Mouse (Mus musculus) heart, postnatal 14 days (tissue): Measurements from ENCODE around the gene Rhob. TPM values are rescaled to one million over a fixed set of nuclear protein-coding genes. Genes with fewer than 3 reads are reported as not detected.
"Not testable (repeated sequence)": the region's sequence is repeated elsewhere in the genome, so short reads cannot be mapped to it uniquely, and the experiment has no call there.

ENCODE experiments used
- DNase-seq, 2 experiments: peaks; one replicate each; pipeline ENCODE4 v3.0.0; 2021 to 2022
- intact Hi-C: fragments of 180-260 bp; cut with DNase I; formaldehyde crosslinking; loops from one replicate; pipeline ENCODE4 v1.15.1; 2025
- total RNA-seq, 2 experiments: library from RNA; stranded (reverse); gene quantifications; 2 replicates each; pipeline ENCODE4 v1.2.3; 2021

The Rhob gene
- total RNA-seq, 2 experiments from 2014 or later, result 220 to 235 TPM

DNA sequence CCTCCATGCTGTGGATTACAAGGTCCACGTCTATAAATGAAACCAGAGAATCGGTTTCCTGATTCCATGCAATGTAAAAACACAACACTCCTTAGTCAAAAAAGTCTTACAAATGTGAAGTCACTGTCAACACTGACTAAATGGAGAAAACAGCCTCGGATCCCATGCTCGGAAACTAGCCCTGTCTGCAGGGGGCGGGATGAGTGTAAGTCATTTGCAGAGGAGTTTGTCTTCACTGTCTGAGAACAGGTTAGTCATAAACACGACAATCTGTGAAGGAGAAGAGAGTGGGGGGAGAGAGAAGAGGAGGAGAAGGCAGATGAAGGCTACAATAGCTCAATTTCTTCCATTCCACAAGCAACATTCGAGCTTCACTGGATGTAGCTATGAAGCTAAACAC lies 14.6 kb downstream of the Rhob start:
- no peak for DNase-seq
- intact Hi-C loops, result no loop called here

DNA sequence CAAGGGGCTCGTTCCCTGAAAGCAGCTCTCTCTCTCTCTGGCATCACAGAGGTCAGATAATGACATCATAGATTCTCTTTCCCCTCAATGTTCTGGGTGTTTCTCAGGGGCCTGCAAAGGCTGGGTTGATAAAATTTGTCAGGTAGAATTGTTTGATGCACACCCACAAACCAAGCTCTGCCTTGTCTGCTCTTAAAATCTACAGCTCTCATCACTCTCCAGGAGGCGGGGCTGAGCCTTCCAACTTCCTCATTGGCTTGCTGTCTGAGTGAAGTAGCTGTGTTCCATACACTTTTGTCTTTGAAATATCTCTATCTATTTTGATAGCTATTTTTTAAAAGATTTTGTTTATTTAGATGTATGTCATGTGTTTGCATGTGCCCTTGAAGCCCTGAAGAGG lies 17.6 kb downstream of the Rhob start:
- intact Hi-C loops, result no loop called here
- DNase-seq, result no peak

DNA sequence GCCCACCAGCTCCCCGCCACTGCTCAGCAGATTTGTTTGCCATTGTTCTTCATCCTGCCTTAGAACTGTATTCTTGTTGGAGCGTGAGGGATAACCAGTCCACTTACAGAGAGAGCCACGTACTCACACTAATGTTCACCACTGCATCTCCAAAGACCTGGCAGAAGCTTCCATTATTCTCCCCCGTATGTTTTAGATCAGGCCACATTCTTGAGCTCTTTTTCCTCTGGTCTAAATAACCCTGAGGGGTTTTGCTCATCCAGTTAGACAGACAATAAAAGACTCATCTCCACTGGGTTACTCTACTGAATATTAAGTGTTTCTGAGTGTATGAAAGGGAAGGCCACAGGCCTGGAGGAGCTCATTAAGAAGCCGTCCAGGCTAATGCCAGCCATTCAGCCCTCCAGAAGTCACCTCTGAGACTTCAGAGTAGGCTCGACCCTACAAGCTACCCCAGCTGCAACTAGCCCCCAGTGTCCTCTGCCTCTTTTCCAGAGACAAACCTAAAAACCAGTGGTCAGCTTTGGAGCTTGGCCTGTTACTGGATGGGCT lies 24.9 kb downstream of the Rhob start:
- intact Hi-C loops, result no loop called here
- DNase-seq, result no peak

DNA sequence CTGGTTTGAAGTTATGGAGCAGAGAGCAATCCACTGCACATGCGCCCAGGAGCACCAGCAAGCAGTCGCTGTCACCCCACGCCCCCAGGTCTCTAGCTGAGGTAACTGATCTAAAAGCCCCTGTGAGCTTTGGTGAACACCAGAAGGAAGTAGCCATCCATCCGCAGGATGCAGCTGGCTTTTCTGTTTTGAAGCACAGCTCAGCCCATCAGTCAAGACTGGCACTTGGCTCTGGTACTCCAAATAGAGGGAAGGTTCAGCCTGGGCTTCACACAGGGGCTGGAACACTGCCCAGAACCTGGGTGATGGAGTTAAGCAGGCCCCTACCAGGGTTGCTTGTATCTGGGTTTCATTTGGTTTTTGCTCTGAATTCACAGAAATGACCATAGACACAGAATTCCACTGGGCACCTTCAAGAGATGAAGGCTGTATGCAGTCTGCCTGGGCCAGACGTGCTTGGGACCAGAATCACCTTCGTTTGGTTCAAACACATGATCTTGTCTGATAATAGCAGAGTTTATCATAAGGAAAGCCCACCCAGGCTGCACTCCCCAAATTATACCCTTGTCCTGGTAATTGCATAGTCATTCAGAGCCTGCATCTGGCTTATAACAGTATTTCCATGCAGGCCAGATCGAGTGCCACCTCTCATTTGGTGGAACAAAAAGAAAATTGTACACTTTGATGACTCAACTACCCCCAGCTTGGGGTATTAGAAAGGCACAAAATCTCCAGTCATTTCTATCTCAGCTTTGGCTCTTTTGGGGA lies 27.0 kb downstream of the Rhob start:
- peak in 1 of 2 experiments; percentile 32 for DNase-seq

DNA sequence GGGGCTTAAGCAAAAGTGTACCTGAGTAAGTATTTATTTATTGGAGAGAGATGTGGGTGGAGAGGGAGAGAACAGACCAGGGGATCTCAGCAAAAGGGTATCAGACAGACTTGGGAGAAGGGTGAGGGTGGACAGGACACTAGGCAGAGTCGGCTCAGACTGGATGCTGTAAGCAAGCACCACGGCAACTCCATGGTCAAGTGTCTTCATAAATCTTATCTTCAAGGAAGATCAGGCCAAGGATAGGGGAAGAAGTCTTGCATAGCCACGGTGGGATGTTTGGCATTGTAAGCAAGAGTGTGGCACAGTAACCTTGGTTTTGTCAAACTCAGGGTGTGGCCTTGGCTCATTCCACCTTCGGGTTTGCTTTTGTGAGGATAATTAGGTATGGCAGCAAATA lies 27.8 kb downstream of the Rhob start:
- intact Hi-C loops, result no loop called here
- no peak for DNase-seq

More for the DNA sequence above, 27.0 kb downstream of the Rhob start:
- intact Hi-C loops, result no loop called here

DNA sequence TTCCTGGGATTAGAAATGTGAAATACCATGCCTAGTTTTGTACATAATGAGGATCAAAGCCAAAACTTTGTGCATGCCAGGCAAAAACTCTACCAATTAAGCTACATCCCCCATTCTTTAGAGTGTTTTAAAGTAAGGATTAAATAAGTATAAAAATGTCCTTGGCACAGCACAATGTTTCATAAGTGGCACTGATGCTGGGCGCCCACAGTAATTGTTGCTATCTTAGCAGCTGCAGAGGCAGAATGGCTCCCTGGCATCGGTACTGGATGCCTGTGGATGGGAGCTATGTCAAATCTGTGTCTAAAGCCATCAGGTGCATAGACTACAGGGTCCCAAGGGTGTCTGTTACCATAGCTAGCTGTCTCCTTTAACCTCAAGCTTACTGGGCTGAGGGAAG lies 28.8 kb downstream of the Rhob start:
- no peak for DNase-seq
- intact Hi-C loops, result no loop called here

DNA sequence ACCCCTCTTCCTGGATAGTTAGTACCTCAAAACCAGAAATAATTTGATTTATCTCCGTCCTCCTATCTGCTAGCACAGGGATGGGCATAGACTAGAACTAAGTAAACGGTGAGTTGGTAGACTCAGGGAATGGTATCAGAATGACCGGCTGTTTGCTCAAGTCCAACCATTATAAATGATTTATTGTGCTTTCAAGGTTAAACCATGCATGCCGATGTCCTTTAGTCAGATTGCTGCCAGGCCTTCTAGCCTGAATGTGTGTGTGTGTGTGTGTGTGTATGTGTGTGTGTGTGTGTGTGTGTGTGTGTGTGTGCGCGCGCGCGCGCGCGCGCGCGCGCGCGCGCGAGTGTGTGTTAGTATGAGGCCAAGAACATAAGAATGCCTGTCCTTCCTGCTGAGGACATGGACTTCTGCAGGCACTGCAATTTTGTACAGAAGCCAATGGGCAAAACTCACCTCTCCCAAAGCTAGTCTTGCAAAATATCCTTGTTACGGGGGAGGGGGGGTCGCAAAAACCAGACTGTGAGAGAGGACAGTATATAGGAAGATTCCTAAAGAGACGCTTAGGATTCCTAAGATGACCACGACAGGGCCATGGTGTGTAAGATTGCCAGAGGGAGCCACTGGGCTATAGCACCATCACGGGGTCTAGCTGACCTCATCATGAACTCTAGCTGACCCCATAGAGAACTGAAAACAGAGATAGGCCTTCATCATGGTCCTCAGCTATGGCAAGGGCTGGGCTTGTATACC lies 29.9 kb downstream of the Rhob start:
- no peak for DNase-seq
- intact Hi-C loops, result no loop called here

DNA sequence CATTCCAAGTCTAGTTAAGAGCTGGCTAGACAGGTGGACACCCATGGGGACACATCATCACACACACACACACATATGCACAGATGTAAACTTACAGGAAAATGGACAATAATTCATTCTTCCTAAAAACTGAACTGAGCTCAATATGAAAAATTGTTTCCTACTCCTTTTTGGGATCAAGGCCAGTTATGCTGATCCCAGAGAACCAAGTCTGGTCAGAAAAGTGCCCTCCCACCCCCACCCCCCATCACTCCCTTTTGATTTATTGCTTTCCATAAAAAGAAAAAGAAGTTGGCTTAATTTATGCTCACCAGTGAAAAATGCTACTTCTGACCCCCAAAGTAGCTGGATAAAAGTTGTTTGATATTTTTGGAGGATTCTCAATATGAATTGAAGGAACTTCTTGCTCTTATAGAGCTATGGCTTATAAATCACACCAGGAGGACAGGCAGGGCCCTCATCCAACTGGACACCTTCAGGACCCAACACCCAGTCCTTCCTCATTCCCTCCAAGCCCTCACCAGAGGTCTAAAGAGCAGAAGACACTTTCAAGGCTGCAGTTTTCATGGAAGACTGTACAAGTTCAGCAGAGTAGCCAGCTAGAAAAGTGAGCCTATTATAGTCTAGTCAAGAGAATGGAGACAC lies 31.5 kb downstream of the Rhob start:
- intact Hi-C loops, result no loop called here

DNA sequence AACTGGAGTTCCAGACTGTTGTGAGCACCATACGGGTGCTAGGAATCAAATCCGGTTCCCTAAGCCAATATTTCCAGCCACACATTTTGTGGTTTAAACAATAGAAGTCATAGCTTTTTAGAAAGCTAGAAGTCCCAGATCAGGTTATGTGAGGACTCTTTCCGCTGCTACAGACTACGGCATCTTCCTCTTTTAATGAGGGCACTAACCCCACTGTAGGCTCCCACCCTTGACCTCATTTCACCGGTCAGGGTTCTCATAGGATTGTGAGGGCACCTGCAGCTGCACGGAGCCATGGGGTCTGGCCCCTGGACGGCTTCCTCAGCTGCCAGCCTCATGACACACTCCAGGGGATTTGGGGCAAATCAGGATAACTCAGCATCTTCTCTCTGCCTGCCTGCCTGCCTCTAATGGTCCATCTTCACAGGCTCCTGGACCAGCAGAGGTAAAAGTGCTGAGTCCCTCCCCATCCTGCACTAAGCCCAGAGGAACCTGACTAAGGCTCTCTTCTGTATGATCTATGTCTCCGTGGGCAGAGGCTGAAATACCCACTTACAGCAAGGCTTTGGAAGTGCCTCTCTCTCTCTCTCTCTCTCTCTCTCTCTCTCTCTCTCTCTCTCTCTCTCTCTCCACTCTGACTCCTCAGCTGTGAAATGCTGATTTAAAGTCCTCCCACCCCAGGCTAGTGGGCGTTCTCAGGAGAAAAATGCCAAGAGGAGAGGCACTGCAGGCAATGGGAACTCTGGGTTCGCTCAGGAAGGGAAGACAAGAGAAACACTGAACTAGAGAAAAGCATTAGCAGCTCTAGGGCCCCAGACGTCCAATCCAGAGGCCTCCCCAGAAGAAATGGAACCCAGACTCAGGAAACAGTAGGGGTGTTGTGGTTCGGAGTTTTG lies 32.5 kb downstream of the Rhob start:
- DNase-seq, result no peak
- intact Hi-C loops, result no loop called here

More for the DNA sequence above, 31.5 kb downstream of the Rhob start:
- no peak for DNase-seq

DNA sequence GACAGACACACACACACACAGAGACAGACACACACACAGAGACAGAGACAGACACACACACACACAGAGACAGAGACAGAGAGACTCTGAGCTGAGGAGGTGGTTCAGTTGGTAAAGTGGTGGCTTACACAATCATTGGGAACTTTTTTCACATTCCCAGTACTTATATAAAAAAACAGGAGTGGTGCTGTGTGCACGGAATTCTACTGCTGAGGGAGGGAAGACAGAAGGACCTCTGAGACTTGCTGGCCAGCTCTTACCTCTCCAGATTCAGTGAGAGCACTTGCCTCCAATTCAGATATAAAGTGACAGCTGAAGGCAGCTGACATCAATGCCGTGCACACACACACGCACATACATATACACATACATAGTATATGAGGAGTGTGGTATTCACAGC lies 34.1 kb downstream of the Rhob start:
- intact Hi-C loops, result no loop called here
- DNase-seq, result no peak

DNA sequence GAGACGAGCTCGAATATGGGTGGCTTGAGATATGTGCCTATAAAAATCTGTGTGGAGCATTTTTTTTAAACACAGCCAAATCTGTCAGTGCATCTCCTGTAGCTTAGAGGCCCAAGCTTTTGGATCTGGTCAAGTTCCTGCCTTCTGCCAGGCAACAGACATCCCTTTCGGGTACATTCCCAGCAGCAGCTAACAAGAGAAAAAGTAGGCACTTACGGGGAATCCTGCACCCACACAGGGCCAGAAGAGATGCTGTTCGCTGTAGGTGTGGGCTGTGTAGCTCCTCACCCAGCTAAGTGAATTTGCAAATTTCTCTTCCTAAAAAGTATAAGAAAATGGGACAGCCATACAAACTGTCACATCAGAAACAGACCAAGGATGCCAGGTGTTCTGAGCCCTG lies 34.8 kb downstream of the Rhob start:
- intact Hi-C loops, result no loop called here
- no peak for DNase-seq

DNA sequence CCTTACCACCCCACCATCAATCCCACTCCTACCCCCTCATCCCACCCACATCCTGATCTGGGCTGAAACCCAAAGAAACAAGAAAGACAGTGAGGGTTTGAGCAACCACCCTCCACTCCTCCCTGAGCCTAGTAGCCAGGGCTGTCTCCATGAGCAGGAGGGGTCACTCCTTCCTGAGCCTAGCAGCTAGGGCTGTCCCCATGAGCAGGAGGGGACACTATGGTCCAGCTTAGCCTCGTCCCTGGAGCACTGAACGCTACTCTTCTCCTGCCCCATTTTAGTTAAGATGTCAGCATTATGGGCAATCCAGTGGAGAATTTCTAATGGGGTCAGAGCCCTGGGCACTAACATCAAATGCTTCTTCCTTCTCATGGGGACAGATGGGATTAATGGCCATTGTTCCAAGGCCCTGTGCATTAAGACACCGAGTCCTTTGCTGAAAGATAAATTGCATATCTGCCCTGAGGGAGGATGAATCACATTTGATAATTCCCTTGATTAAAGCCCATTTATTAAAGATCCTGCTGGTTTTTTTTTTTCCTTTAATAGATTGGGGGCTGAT lies 36.1 kb downstream of the Rhob start:
- intact Hi-C loops, result no loop called here
- no peak for DNase-seq

DNA sequence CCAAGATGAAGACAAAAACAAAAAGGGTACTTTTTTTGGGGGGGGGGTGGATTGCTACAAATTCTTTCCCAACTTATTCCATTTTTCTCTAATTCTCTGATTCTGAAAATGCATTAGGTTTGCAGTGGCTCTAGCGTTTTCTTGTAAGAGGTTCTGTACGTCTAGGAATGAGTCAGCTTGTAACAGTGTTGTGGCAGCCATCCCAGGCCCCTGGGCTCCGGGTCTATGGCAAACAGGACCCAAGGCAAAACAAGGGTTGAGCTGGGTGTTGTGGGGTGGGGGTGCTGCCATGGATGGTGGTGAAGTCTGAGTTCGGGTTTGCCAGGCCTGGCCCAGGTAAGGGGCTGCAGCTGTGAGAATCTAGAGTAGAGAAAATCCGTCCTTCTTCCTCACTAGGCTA lies 37.3 kb downstream of the Rhob start:
- intact Hi-C loops, result no loop called here
- no peak for DNase-seq

DNA sequence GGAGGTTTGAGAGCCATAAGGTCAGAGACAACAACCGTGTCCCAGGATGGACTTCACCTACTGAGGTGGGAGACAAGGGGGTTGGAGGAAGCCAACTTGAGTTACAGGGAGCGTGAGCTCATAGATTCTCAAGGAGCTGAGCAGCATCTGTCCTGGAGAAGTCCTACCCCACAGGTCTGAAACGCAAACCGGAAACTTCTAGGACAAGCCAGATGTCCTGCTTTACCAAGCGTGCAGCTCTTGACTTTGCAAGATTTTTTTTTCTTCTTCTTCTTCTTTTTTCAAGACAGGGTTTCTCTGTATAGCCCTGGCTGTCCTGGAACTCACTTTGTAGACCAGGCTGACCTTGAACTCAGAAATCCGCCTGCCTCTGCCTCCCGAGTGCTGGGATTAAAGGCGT lies 38.2 kb downstream of the Rhob start:
- intact Hi-C loops, DNase-seq: not testable (repeated sequence)

DNA sequence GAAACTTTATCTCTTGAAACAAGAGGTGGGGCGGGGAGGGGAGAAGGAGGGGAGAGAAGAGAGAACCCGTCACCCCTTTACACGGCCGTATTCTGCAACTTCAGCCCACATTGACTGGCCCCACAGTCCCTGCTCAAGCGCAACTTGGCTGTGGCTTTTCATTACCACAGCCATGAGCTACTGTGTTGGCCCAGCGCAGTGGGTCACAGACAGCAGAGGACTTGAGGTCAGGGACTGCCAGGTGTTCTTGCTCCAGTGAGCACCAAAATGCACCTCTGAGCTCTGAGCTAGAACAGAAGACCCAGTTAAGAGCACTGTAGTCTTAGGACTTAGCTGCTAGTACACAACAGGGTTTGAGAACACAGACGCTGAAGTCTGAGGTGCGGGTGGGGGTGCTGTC lies 41.4 kb downstream of the Rhob start:
- intact Hi-C loops, result no loop called here
- DNase-seq, result no peak

DNA sequence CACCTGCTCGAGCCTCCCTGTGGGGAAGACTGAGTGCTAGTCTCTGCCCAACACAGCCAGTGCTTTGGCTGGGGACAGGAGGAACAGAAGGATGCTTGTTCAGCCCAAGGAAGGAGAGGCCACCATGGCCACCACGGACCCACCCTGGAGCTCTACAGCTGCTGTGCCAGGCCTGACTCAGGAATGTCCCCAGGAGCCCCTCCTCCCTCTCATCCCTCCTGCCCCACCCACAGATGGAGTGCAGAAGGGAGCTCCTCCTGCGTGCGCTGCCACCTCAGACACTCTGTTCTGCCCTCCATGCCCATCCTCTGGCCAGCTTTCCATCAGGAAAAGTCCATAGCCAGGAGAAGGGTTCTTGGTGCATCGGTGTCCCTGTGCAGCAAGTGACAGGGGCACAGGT lies 42.8 kb downstream of the Rhob start:
- no peak for DNase-seq
- intact Hi-C loops, result no loop called here

DNA sequence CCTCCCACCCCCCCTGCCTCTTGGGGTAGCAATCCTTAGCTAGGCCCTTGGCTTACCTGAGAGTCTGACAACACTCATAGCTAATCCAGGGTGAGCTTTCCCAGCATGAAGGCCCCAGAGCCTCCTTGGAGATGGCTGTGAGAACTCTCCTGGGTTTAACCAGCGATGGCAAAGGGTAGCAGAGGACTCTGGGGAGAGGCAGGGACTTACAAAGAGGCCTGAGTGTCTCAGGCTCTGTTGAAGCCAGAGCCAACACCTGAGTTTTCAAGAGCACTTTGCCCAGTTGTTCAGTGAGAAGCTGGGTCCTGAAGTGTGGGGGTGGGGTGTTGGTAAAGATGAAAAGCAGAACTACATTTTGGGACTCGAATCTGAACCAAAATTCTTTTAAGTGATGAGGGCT lies 44.8 kb downstream of the Rhob start:
- DNase-seq, result no peak
- intact Hi-C loops, result no loop called here

DNA sequence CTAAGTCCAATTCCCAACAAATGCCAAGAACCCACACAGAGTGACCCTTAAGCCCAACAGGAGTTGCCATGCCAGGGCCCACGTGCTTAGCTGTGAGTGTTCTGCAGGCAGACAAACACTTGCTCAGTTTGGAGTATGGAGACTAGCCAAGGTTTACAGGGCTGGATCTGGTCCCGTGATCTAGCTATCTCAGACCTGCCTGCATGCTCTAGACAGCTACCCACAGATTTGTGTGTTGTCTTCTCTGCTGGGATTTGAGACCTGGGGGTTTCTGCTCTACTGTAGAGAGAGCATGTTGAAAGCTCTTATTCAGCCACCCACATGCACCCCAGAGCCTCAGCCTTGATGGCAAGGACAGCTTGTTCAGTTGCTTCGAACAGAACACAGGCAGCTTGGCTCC lies 45.3 kb downstream of the Rhob start:
- intact Hi-C loops, result no loop called here
- peak; percentile 54 to 58 for DNase-seq

DNA sequence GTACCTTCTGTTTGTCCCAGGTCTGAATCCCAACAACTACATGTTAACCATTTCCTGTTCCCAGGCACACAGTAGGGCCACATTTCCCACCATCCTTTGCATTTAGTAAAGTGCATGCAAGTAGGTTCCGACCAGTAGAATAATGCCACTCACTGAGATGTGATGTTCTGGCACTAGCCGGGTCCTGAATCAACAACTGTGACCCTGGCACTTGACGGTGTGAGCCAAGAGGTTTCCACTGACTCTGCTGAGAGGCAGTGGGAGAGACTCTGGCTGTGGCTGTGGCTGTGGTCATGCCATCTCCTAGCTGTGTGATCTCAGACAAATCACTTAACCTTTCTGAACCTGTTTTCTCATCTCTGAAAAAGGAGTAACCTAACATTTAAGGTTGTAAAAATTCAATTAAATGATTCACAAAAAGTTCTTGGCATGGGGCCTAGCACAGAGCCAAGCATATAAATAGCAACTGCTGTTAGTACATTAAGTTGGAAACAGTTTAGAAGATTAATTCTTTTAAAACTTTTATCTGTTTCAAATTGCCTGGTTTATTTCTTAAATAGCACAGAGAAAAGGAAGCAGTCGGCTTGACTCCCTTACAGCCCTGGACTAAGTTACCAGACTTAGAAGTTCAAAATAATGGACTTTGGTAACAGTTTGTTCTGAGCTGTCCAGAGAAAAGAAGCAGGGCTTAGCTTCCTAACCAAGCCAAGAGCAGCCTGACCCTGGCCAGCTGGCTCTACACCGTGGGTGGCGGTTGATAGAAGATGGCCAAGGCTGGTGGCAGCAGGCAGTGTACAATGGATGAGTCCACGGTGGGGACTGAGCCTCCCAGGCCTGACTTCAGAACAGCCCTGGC lies 46.8 kb downstream of the Rhob start:
- intact Hi-C loops, result no loop called here
- peak; percentile 48 to 59 for DNase-seq
